Mouse (Mus musculus) thymus, postnatal 10 days (tissue): ENCODE data around the gene Prrc2a.

Experiments
- DNase-seq, 2 experiments: peaks; one replicate each; pipeline ENCODE4 v3.0.0; 2021; ENCODE audit warnings: low spot score in 2 of 2

The Prrc2a gene

DNA sequence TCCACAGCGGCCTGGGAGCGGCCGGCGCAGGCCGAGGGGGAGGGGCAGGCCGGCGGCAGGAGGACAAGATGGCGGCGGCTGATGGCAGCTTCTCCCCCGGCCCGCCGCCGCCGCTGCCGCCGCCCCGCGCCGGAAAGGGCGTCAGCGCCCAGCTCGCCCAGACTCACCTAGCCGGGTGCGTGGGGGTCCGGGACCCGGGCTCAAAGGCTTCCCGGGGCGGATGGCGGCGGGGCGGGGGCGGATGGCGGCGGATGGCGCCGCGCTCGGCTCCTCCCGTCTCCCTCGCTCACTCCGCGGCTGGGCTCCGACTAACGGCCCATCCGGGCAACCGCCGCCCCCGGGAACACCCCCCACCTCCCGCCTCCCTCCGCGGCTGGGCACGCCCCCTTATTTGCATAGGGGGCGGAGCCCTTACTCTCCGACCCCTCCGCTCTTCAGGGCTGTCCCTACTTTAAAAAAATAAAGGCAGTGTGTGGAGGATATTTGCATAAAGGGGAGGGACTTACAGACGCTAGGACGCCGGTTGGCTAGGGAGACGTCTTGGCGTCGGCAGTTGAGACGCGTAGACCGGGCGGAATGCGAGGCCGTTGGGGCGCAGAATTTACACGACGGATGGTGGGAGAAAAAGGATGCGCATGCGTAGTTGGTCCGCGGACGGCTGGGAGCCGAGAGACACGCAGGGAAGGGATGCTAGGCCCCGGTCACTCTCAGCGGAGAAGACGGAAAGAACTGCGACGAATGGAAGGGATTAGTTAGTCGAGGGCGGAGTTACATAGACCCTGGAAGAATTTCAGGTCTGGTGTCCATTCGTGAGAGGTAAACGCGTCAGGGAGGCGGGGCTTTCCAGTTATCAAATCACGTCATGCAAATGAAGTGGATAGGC lies at the start of gene Prrc2a:
Prrc2a (minus strand) TSS at position 330 of the 883 bp plus-strand sequence.
- DNase-seq, result peak; percentile 96 to 97

DNA sequence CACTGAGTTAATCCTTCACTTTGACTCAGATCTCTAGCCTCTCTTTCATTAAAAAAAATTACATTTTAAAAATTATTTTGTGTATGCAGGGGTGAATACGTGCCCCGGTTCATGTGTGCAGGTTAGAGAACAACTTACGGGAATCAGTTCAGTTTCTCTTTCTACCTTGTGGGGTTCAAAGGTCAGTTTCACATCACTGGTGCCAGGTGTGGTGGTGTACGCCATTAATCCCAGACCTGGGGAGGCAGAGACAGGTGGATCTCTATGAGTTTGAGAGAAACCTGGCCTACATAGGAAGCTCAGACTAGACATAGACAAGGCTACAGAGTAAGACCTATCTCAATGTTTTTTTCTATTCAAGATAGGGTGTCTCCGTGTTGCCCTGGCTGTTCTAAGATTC lies 48.4 kb upstream of the Prrc2a start:
- no peak for DNase-seq

DNA sequence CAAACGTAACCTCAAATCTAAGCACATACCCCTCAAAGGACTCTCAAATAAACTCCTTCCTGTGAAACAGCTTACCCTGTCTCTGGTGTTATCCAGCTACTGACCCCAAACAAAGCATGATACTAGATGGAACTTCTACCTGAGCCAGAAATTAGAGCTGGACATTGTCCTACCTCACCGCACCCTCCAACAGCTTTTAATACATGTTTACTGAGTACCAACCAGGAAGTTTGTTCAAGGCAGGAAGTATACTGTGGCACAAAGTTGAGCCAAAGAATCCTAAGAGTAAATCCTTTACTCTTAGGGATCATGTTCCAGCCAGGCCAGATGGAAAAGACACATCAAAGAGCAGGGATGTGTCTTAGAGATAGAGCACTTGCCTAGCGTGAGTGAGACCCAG lies 45.9 kb upstream of the Prrc2a start:
- no peak for DNase-seq

DNA sequence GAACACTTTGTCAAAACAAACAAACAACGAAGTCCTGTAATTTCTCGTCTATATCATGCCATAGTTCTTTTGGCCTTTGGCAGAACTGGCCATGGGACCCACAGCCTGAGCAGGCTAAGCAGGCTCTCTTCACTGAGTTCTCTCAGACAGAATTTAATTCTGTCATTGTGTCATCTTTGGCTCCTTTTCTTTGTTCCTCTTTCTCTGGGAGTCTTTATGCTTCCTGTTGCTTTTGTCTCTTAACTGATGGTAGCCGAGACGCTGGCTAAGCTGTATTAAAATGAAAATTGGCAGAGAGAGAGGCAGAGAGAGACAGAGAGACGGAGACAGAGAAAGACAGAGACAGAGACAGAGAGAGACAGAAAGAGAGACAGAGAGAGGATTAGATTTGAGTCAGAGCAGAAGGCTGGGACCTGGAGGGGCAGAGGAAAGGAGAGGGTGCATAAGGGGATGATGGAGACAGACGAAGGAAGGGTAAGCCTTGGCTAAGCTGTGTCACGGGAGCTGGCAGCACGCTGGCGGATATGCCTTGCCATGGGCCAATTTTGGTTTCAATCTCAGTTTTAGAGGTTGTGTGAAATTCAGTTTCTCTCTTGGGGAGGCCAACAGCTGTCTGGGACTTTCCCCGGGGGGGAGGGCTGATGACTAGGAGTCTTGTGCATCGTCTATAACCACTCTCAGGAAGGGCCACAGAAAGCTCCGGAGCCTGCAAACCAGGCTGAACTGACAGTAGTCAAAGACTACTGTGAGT lies 45.3 kb upstream of the Prrc2a start:
- DNase-seq, result no peak

DNA sequence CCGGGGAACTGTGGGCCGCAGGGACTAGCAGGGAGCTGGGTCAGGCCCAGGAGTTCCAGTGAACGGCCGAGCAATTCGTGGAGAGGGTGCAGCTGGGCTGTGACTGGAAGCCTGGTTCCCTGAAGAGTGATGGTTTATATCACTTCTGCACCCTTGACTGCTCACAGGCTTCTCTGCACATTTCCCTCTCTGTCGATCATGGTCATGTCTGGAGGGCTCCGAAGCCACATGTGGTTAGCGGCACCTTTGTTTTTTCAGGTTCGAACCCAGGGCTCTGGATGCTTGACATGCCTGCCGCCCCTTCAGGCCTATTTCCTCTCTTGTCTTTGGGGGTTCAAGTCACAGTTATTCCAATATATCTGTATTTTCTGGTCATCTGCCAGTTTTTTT lies 40.7 kb upstream of the Prrc2a start:
- no peak for DNase-seq

DNA sequence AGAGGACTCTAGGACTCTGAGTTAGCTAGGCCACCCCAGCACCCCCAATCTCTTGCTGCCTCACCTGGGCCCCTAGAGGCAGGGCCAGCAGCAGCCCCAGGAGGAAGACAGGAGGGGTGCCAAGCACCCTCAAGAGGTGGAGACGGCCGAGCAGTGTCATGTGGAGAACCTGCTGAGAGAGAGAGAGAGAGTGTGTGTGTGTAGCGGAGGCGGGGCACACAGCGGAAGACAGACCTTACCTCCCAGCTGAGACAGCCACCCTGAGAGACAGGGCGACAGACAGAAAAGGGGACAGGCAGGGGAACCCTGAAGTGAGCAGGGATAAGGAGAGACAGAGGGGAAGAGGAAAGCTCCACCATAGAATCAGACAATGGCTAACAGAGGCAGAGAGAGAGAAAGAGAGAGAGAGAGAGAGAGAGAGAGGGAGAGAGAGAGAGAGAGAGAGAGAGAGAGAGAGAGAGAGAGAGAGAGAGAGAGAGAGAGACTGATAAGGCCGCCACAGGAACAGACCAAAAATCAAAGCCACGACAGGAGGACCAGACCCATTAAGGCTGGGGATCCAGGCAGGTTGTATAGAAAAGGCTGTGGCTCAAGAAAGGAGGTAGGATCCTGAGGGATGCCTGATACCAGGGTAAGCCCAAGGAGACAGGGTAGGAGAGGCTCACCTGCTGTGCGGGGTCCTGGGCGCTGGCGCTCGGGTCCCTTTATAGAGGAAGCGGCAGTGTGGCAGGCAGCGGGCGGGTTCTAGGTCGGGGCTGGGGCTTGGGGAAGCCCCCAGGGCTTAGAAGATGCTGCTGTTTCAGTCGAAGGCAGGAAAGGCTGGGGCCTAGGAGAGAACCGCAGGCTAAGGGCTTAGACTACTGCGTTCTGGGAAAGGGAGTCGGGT lies 40.0 kb upstream of the Prrc2a start, which contains the start of gene Lta:
Lta (minus strand) TSS at position 858 of the 886 bp plus-strand sequence.
- peak; percentile 69 to 74 for DNase-seq

DNA sequence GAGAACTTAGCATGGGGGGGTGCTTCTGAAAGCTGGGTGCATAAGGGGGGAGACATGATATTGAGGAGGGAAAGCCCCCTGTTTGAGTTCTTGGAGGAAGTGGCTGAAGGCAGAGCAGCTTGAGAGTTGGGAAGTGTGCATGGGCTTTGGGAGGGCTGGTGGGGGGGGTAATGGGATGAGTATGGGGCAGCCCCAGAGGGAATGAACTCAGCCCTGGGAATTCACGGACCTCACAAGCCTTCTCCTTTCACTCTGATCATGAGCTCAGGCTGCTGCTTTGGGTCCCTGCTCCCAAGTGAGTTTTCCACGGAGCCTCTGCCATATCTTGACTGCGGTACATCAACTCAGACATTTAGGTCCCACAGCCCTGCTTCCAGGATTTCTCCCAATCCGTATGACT lies 37.7 kb upstream of the Prrc2a start:
- DNase-seq, result no peak

DNA sequence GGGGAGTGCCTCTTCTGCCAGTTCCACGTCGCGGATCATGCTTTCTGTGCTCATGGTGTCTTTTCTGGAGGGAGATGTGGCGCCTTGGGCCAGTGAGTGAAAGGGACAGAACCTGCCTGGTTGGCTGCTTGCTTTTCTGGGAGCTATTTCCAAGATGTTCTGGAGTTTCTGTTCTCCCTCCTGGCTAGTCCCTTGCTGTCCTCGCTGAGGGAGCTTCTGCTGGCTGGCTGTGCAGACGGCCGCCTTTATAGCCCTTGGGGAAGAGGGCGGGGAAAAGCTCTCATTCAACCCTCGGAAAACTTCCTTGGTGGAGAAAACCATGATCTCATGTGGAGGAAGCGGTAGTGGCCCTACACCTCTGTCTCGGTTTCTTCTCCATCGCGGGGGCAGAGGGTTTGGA lies 37.1 kb upstream of the Prrc2a start, which contains the start of gene Tnf:
Tnf (minus strand) TSS at position 221 of the 400 bp plus-strand sequence.
- peak in 1 of 2 experiments; percentile 66 for DNase-seq

DNA sequence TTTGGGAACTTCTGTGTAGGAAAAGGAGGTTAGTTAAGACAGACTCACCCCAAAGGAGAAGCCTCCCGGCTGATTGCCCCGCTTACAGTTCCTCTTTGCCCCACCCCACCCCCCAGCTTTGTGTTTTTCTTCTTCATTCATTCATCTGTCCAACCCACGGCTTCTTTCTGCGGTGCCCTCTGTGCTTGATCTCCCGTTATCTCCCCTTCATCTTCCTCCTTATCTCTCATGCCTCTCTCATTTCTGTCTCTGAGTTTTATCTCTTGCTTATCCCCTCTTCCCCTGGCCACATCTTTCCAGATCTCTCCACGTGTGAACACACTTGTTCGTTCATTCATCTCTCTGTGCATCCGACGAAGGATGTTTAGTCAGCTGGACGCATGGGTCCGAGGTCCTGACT lies 36.4 kb upstream of the Prrc2a start:
- DNase-seq, result no peak

DNA sequence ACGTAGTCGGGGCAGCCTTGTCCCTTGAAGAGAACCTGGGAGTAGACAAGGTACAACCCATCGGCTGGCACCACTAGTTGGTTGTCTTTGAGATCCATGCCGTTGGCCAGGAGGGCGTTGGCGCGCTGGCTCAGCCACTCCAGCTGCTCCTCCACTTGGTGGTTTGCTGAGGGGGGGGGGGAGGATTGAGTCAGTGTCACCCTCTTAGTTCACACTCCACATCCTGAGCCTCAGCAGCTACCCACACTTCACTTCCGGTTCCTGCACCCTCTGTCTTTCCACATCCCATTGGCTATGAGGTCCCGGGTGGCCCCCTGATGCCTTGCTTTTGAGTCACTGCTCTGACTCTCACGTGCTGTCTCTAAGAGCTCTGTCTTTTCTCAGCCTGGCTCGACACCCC lies 35.7 kb upstream of the Prrc2a start:
- peak; percentile 77 to 85 for DNase-seq

DNA sequence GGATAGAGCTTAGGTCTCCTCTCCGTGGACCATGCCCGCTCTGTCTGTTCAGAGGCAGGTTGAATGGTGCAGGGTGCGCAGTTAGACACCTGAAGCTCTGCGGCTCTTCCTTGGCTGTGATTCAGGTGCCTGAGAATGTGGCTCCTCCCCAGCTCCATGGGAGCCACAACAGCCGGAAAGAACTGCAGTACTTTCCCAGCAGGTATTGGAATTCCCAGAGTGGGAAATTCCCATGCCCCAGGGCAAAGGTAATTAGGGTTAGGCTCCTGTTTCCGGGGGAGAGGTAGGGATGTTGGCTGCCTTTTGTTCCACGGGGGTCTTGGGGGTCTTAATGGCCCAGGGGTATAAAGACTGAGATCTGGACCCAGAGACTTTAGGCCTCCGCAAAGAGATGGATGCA lies 34.2 kb upstream of the Prrc2a start:
- no peak for DNase-seq

DNA sequence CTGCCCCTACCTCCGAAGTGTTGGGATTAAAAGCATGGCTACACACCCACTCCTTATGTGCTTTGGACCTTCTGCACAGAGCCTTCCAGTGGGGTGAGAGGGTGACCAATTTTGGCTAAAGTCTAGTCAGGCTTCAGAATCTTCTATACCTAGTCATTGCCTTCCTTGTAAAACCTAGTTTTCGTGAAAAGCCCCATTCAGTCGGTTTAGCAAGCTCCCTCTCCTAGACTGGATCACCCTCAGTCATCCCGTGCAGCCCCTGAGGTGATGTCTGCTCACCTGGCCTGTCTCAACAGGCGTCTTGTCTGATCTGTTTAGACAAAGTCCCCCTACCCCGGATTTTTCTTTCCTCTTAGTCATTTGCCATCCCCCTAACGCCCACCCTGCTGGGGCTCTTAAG lies 33.3 kb upstream of the Prrc2a start:
- DNase-seq, result no peak

DNA sequence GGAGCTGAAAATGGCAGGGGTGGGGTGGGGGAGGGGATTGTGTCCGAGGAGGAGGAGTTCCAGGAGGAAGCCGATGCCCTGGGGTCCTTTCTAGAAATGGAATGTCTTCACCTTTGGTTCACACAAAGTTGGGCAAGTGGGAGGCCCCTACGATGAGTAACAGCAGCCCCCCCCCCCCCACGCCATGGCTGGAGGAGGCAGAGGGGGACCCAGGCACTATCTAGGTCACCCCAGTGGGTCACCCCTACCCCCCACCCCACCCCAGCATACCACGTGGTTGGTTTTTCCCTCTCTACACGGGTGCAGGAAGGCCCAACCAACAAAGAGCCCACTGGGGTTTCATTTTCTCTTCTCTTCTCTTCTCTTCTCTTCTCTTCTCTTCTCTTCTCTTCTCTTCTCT lies 32.4 kb upstream of the Prrc2a start:
- no peak for DNase-seq

DNA sequence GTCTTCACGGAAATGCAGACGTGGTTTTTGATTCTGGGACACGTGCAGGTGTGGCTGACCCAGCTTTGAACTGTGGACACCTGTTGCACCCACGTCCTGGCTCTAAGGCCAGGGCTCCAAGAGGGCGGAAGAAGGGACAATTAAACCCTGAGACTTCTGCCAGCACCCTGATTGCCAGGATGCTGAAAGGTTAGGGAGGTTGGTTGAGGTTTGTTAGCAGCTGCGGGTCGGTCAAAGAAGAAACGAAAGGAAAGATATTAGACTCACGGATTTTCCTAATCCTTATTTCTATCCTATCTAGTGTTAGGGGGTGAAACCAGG lies 31.6 kb upstream of the Prrc2a start:
- DNase-seq, result no peak

DNA sequence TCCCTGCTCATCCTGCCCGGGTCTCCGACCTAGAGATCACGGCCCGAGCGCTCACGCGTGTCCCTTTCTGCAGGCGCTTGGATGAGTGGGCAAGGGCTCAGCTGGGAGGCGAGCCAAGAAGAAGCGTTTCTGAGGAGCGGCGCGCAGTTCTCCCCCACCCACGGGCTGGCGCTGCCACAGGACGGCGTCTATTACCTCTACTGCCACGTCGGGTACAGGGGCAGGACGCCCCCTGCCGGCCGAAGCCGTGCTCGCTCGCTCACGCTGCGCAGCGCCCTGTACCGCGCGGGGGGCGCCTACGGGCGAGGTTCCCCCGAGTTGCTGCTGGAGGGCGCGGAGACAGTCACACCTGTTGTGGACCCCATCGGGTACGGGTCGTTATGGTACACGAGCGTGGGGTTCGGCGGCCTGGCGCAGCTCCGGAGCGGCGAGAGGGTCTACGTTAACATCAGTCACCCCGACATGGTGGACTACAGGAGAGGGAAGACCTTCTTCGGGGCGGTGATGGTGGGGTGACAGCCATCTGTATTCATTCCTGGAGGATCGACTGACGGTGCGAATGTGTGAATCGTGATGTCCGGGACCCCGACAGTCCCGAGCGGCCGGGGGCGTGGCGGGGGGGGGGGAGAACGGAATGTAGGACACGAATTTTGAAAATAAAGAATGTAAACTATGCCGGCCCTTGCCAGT lies 31.1 kb upstream of the Prrc2a start:
- peak; percentile 96 to 99 for DNase-seq

DNA sequence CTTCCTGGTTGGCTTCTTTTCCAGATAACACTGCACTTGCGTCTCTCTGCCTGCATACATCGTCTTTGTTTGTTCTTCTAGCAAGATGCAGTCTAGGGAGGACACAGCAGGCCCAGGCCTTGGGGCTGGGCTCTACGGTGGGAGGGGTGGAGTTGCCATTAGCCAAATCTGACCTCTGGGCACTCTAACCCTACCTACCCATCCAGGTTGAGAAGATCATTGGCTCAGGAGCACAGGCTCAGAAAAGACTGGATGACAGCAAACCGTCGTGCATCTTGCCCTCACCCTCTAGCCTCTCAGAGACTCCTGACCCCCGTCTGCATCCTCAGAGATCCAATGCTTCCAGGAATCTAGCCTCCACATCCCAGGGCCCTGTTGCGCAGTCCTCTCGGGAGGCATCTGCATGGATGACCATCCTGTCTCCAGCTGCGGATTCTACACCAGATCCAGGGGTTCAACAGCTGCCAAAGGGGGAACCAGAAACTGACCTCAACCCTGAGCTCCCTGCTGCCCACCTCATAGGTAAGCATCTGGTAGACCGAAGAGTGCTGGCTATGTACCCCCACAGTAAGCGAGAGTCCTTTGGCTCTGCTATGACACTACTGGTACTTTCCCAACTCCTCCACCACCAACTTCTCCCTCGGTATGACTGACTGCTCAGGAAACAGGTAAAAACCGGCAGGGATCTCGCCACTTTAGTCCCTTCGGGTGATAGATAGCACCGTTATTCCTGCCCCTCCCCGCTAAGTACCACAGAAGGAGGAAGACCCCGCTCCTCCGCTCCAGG lies 30.3 kb upstream of the Prrc2a start:
- DNase-seq, result no peak

DNA sequence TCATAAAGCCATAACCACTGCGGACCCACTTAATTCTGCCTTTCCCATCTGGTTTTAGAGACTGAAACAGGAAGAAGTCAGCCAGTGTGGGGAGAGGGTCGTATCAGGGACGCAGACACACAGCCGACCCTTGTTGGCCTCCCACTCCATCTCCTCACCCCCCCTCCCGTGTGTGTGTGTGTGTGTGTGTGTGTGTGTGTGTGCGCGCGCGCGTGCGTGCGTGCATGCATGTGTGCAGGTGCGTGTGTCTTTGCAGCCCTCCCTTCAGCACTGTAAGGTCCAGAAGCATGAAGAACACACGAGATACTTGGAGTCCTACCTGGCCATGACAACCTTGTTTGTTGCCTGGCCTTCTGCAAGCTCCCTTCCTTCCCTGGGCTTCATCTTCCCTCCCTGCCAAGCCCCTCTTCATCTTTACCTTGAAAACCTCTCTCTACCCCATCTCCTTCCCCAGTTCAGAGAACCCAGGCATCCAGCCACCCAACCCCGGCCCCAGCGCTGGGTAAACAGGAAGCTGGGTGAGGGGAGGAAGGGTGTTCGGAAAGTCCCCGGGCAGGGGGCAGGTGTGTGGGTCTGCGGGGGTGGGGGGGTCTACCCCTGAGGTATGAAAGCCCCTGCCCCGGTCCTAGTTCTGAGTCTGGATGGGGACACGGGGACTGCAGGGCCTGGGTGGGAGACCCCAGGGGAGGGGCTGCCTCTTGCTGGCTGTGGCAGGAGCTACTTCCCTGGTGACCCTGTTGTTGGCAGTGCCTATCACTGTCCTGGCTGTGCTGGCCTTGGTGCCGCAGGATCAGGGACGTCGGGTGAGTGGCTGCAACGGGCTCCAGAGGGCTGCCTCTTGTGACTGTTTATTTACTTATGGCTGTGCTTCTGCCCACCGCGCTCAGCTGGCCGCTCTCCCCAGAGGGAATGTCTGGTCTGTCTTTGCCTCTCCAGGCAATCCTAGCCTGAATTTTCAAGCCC lies 29.5 kb upstream of the Prrc2a start, which contains the start of gene Ltb:
Ltb (plus strand) TSS at position 559 of the 963 bp plus-strand sequence.
- DNase-seq, result peak; percentile 91

DNA sequence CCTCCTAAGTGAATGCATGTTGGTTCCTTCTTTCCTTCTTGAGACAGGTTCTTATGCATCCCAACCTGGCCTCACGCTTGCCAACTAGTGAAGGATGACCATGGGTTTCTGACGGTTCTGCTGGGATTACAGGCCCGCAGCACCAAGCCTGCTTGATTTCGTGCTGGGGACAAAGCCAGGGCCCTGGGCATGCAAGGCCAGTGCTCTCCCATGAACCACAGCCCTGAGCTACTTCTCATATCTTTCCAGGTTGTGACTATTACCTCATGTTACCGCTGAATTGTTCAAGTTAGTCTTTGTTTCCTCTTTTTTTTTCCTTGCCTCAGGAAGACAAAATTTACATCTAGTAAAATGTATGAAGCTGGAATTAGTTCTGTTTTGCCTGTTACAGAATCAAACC lies 28.2 kb upstream of the Prrc2a start:
- DNase-seq, result no peak

DNA sequence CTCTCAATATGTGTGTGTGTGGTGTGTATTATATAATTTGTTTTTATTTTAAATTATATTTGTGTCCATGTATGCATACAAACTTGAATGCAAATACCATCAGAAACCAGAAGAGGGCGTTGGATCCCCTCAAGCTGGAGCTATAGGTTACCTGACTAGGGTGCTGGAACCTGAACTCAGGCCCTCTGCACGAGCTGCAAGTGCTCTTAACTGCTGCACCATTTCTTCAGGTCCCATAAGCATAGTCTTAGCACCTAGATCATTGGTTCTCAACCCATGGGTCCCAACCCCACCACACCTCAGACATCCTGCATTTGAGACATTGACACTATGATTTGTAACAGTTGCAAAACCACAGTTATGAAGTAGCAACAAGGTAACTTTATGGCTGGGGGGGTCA lies 27.0 kb upstream of the Prrc2a start:
- no peak for DNase-seq
